ENCODE assay signal across 24 mouse cellular contexts in the genomic region with DNA sequence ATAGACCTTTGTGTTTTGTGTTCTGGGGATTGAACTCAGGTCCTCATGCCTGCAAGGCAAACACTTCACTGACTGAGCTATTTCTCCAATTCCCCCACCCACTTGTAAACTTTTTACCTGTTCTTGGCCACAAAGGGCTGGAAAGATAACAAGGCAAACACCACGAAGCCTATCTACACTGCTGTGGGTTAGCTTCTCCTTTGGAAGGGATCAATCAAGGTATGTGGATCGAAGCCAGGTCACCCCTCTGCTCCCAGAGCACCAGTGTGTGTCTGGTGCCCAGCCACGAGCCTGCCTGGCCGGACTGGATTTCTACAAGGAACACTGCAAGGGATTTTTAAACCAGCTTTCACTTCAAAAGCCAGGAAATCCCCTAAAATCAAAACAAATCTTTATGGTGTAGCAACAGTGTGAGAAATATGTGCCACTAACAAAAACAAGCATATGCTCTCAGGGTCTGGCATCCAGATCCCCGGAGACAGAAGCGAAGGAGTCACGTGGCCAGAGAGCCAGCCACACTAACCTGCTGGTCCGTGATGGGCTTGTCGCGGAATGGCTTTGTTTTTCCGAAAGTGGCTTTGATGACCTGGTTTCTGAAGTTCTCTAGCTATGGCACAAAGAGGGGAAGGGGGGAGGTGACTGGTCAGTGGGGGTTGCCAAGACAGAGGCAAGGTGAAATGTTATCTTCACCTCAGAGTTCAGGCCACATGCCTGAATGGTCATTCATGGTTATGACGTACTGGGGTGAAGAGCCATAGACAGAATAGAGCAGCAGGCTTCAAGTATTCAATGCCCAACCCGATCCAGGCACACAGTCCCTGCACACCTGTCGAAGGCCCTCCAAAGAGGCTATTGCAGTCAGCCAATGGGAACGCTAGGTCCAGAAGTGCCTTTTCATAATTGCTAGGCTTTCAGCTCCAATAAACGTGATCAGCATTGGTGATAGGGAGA. TPM values are rescaled to one million over a fixed set of nuclear protein-coding genes. Genes with fewer than 3 reads are reported as not detected.
A peak's percentile ranks its signal among the peaks of the same experiment; 100 is the strongest.
DNase-seq lines count a peak whose midpoint lies in the region; ATAC-seq and TF ChIP-seq lines count a peak whose summit lies in the region.
"Had no signal": no experiment of that assay in that cellular context is flagged by ENCODE, and none has a peak within 500 bp of the region (broad histone marks: within the 10 kb centered on the region; RNA-seq: fewer than 3 reads in every experiment).

No protein-coding gene starts in this region.

- peak; percentile 59 for TF ChIP-seq EP300 in CH12.LX (IDR thresholded peaks at IDR 0.05; ENCODE audit: low read length)
- TF ChIP-seq EP300 in lung, postnatal 0 days (IDR thresholded peaks at IDR 0.05), result no peak

- WGBS in forebrain, postnatal 0 days, result 58% methylated on average over 16 of the region's 16 CpGs
- 82% methylated on average over 16 of the region's 16 CpGs for WGBS in forebrain, embryonic 12.5 days
- WGBS in liver, adult 2 months, result 32% methylated on average over 16 of the region's 16 CpGs
- WGBS in lung, postnatal 0 days, result 33% methylated on average over 16 of the region's 16 CpGs
- 57% methylated on average over 16 of the region's 16 CpGs for WGBS in cerebellum, adult 2 months

- TF ChIP-seq POLR2A in liver, adult 2 months (IDR thresholded peaks at IDR 0.05; ENCODE audit: extremely low read depth, insufficient read depth, low read length), result no peak
- no peak for TF ChIP-seq POLR2A in CH12.LX (IDR thresholded peaks at IDR 0.05; ENCODE audit: low read depth, low read length)
- TF ChIP-seq POLR2A in cerebellum, adult 2 months (IDR thresholded peaks at IDR 0.05; ENCODE audit: borderline replicate concordance, insufficient read depth, low read length), result no peak

- H3K4me3 ChIP-seq in forebrain, postnatal 0 days (ENCODE audit: low read depth, low read length), result no peak overlapping the region
- no peak overlapping the region for H3K4me3 ChIP-seq in forebrain, embryonic 12.5 days (replicated peaks)
- H3K4me3 ChIP-seq in liver, adult 2 months (ENCODE audit: insufficient read depth, low read depth, low read length), result no peak overlapping the region
- H3K4me3 ChIP-seq in CH12.LX (replicated peaks in 1 of 3; ENCODE audit: low read depth in 2 of 3, low read length in 2 of 3, poor library complexity in 1 of 3), result no peak overlapping the region
- H3K4me3 ChIP-seq in lung, postnatal 0 days (ENCODE audit: low read depth, low read length), result no peak overlapping the region
- H3K4me3 ChIP-seq in cerebellum, adult 2 months (replicated peaks; ENCODE audit: insufficient read depth, low read depth, low read length), result no peak overlapping the region
- H3K4me3 ChIP-seq: forebrain, embryonic 13.5 days; heart, embryonic 15.5 days; limb, embryonic 12.5 days; liver, embryonic 15.5 days; midbrain, embryonic 13.5 days; neural tube, embryonic 15.5 days; stomach, embryonic 15.5 days had no signal

- no peaks in the 10 kb centered on the region for H3K27me3 ChIP-seq in forebrain, postnatal 0 days (ENCODE audit: insufficient read depth, low read length)
- H3K27me3 ChIP-seq in forebrain, embryonic 12.5 days, result peaks cover 3% of the 10 kb centered on the region; the same call in 1 of the 2 replicates
- no peaks in the 10 kb centered on the region for H3K27me3 ChIP-seq in liver, adult 2 months (ENCODE audit: control insufficient read depth, insufficient read depth, low read length)
- no peaks in the 10 kb centered on the region for H3K27me3 ChIP-seq in CH12.LX (replicated peaks)
- no peaks in the 10 kb centered on the region for H3K27me3 ChIP-seq in lung, postnatal 0 days (replicated peaks; ENCODE audit: insufficient read depth, low read length)
- no peaks in the 10 kb centered on the region for H3K27me3 ChIP-seq in cerebellum, adult 2 months (ENCODE audit: control insufficient read depth, insufficient read depth, low read length)
- H3K27me3 ChIP-seq: forebrain, embryonic 13.5 days; heart, embryonic 15.5 days; midbrain, embryonic 13.5 days; neural tube, embryonic 15.5 days; stomach, embryonic 15.5 days had no signal

- no peak for TF ChIP-seq RAD21 in CH12.LX (IDR thresholded peaks at IDR 0.05; ENCODE audit: low read depth, low read length)

- H3K9me3 ChIP-seq in forebrain, postnatal 0 days (ENCODE audit: low read length), result no peaks in the 10 kb centered on the region
- no peaks in the 10 kb centered on the region for H3K9me3 ChIP-seq in forebrain, embryonic 12.5 days
- H3K9me3 ChIP-seq in CH12.LX (replicated peaks; ENCODE audit: low read length), result no peaks in the 10 kb centered on the region
- no peaks in the 10 kb centered on the region for H3K9me3 ChIP-seq in lung, postnatal 0 days (ENCODE audit: low read length)
- H3K9me3 ChIP-seq: forebrain, embryonic 13.5 days; heart, embryonic 15.5 days; limb, embryonic 12.5 days; liver, embryonic 15.5 days; midbrain, embryonic 13.5 days; neural tube, embryonic 15.5 days; stomach, embryonic 15.5 days had no signal

- dilution Hi-C loops in CH12.LX (cut with MboI; ENCODE audit: extremely low pct_ligation_motif_present, extremely low pct_unique_long_range_greater_than_20kb, low sequenced_read_pairs), result no loop called here

- ATAC-seq in forebrain, postnatal 0 days, result peak; percentile 66
- no peak for ATAC-seq in forebrain, embryonic 12.5 days (ENCODE audit: low FRiP score)
- peak; percentile 39 for ATAC-seq in lung, postnatal 0 days
- ATAC-seq: forebrain, embryonic 13.5 days; inflammation-experienced regulatory T-cells, adult 6 months; midbrain, embryonic 13.5 days had no signal

- H3K4me1 ChIP-seq in forebrain, postnatal 0 days (ENCODE audit: insufficient read depth), result 0 out of 2 replicates have a peak, but pooled peaks cover 4% of the 10 kb centered on the region
- peaks cover 8% of the 10 kb centered on the region; the same call in 1 of the 2 replicates for H3K4me1 ChIP-seq in forebrain, embryonic 12.5 days
- H3K4me1 ChIP-seq in liver, adult 2 months (ENCODE audit: control insufficient read depth, insufficient read depth, low read length), result peaks cover 22% of the 10 kb centered on the region
- H3K4me1 ChIP-seq in CH12.LX (ENCODE audit: control insufficient read depth in 1 of 2, insufficient read depth in 2 of 2), result peaks cover 42 to 72% of the 10 kb centered on the region in 2 experiments
- H3K4me1 ChIP-seq in lung, postnatal 0 days (ENCODE audit: insufficient read depth, low read depth, low read length), result peaks cover 3% of the 10 kb centered on the region; the same call in 1 of the 2 replicates
- H3K4me1 ChIP-seq in cerebellum, adult 2 months (ENCODE audit: control insufficient read depth, insufficient read depth, low read length), result no peaks in the 10 kb centered on the region

- H3K4me2 ChIP-seq in forebrain, postnatal 0 days (ENCODE audit: low read depth), result no peak overlapping the region
- no peak overlapping the region for H3K4me2 ChIP-seq in forebrain, embryonic 12.5 days
- H3K4me2 ChIP-seq in CH12.LX (ENCODE audit: insufficient read depth, low read depth, poor library complexity, severe bottlenecking), result peak overlapping the region; percentile 26
- H3K4me2 ChIP-seq in lung, postnatal 0 days (replicated peaks; ENCODE audit: low read depth, low read length), result no peak overlapping the region
- H3K4me2 ChIP-seq: forebrain, embryonic 13.5 days; heart, embryonic 15.5 days; limb, embryonic 12.5 days; liver, embryonic 15.5 days; midbrain, embryonic 13.5 days; neural tube, embryonic 15.5 days; stomach, embryonic 15.5 days had no signal

- peak; percentile 70 for DNase-seq in forebrain, postnatal 0 days
- peak; percentile 97 for DNase-seq in liver, adult 2 months (ENCODE audit: extremely low read depth, low read depth, low spot score)
- no peak for DNase-seq in liver
- no peak for DNase-seq in CH12.LX (ENCODE audit: extremely low read depth)
- DNase-seq in lung, postnatal 0 days (ENCODE audit: low spot score), result peak; percentile 60
- DNase-seq in cerebellum, adult 2 months, result no peak
- no peak for DNase-seq in urinary bladder, postnatal 10 days (ENCODE audit: low spot score)
- DNase-seq: cerebellum, adult 9-11 months; gastrocnemius, postnatal 25 days; kidney, postnatal 36 days; right cerebral cortex, postnatal 25 days; thymus, adult 18-20 months; thymus, postnatal 4 days had no signal

- H3K27ac ChIP-seq in forebrain, postnatal 0 days (ENCODE audit: low read depth, low read length), result no peak overlapping the region
- no peak overlapping the region for H3K27ac ChIP-seq in forebrain, embryonic 12.5 days
- peak overlapping the region; percentile 78 for H3K27ac ChIP-seq in liver, adult 2 months (replicated peaks; ENCODE audit: insufficient read depth, low read depth, low read length)
- H3K27ac ChIP-seq in CH12.LX (ENCODE audit: insufficient read depth, low read depth), result peak overlapping the region; percentile 21; the same call in 1 of the 2 replicates
- H3K27ac ChIP-seq in lung, postnatal 0 days (ENCODE audit: low read length), result peak overlapping the region; percentile 43
- no peak overlapping the region for H3K27ac ChIP-seq in cerebellum, adult 2 months (ENCODE audit: insufficient read depth, low read length)
- H3K27ac ChIP-seq: forebrain, embryonic 13.5 days; heart, embryonic 15.5 days; limb, embryonic 12.5 days; liver, embryonic 15.5 days; midbrain, embryonic 13.5 days; neural tube, embryonic 15.5 days; stomach, embryonic 15.5 days had no signal

- no peak overlapping the region for H3K9ac ChIP-seq in forebrain, postnatal 0 days
- no peak overlapping the region for H3K9ac ChIP-seq in forebrain, embryonic 12.5 days
- H3K9ac ChIP-seq in liver, adult 2 months (ENCODE audit: low read depth, low read length), result peak overlapping the region; percentile 26; the same call in 1 of the 2 replicates
- no peak overlapping the region for H3K9ac ChIP-seq in CH12.LX (ENCODE audit: insufficient read depth, low read depth)
- H3K9ac ChIP-seq in lung, postnatal 0 days (replicated peaks; ENCODE audit: low read depth), result no peak overlapping the region
- H3K9ac ChIP-seq: forebrain, embryonic 13.5 days; heart, embryonic 15.5 days; limb, embryonic 12.5 days; liver, embryonic 15.5 days; midbrain, embryonic 13.5 days; neural tube, embryonic 15.5 days; stomach, embryonic 15.5 days had no signal

- no peaks in the 10 kb centered on the region for H3K79me2 ChIP-seq in liver, adult 2 months (ENCODE audit: control insufficient read depth, insufficient read depth, low read length)
- no peaks in the 10 kb centered on the region for H3K79me2 ChIP-seq in CH12.LX (replicated peaks; ENCODE audit: control insufficient read depth, extremely low read depth, insufficient read depth, poor library complexity, severe bottlenecking)

- no peaks in the 10 kb centered on the region for H3K36me3 ChIP-seq in forebrain, postnatal 0 days (ENCODE audit: insufficient read depth)
- H3K36me3 ChIP-seq in forebrain, embryonic 12.5 days (replicated peaks), result no peaks in the 10 kb centered on the region
- no peaks in the 10 kb centered on the region for H3K36me3 ChIP-seq in liver, adult 2 months (ENCODE audit: control insufficient read depth, insufficient read depth, low read length)
- peaks cover 0 to 12% of the 10 kb centered on the region in 2 experiments for H3K36me3 ChIP-seq in CH12.LX (replicated peaks in 1 of 2; ENCODE audit: control insufficient read depth in 1 of 2, insufficient read depth in 1 of 2, low read length in 1 of 2)
- no peaks in the 10 kb centered on the region for H3K36me3 ChIP-seq in lung, postnatal 0 days (ENCODE audit: insufficient read depth, low read length)
- H3K36me3 ChIP-seq: heart, embryonic 15.5 days; limb, embryonic 12.5 days; liver, embryonic 15.5 days; midbrain, embryonic 13.5 days; neural tube, embryonic 15.5 days; stomach, embryonic 15.5 days had no signal

- in situ Hi-C loops in CH12.LX (cut with MboI; ENCODE audit: low pct_ligation_motif_present, low pct_unique_long_range_greater_than_20kb, low sequenced_read_pairs), result loop anchor here (5.0 to 25.0 kb wide), 3 partner anchors 93 to 543 kb away; a partner anchor contains a TSS

- no peak for TF ChIP-seq CTCF in forebrain, postnatal 0 days (IDR thresholded peaks at IDR 0.05; ENCODE audit: low read depth)
- no peak for TF ChIP-seq CTCF in liver, adult 2 months (IDR thresholded peaks at IDR 0.05; ENCODE audit: low read depth, low read length)
- TF ChIP-seq CTCF in CH12.LX (conservative IDR thresholded peaks at IDR 0.05 in 1 of 2, IDR thresholded peaks at IDR 0.05 in 1 of 2; ENCODE audit: low read depth in 2 of 2, low read length in 2 of 2), result no peak
- no peak for TF ChIP-seq CTCF in lung, postnatal 0 days (IDR thresholded peaks at IDR 0.05)
- no peak for TF ChIP-seq CTCF in cerebellum, adult 2 months (IDR thresholded peaks at IDR 0.05; ENCODE audit: borderline replicate concordance, insufficient read depth, low read depth, low read length)

RNA-seq across cellular contexts. Expression of a gene that starts 59.8 kb away (rescaled TPM):
- total RNA-seq in forebrain, postnatal 0 days (2014; rRNA removed), result 2.0 and 3.9 TPM in 2 replicates
- polyA plus RNA-seq in forebrain, postnatal 0 days (2015; fragmentation: Nextera tagmentation; extraction: Ambion mirVana), result 3.5 and 4.6 TPM in 2 replicates
- 1.1 and 1.6 TPM in 2 replicates for polyA plus RNA-seq in forebrain, embryonic 12.5 days (2016; fragmentation: Nextera tagmentation; extraction: Ambion mirVana)
- 0.40 and 2.4 TPM in 2 replicates for total RNA-seq in liver, adult 2 months (2014; rRNA removed)
- 0.06 and 0.41 TPM in 2 replicates for polyA plus RNA-seq in liver, adult 2 months (2012; rRNA removed)
- total RNA-seq in CH12.LX (2012; rRNA removed), result 3.8 and 4.8 TPM in 2 replicates
- 5.3 and 5.5 TPM in 2 replicates for total RNA-seq in CH12.LX (2014; rRNA removed)
- polyA plus RNA-seq in CH12.LX (2012; ENCODE audit: insufficient read length, low read depth), result 8.6 and 10.1 TPM in 2 replicates
- 6.5 and 8.3 TPM in 2 replicates for polyA plus RNA-seq in lung, postnatal 0 days (2015; fragmentation: Nextera tagmentation; extraction: Ambion mirVana)
- 2.1 and 3.4 TPM in 2 replicates for polyA plus RNA-seq in cerebellum, adult 2 months (2012; rRNA removed)
- total RNA-seq: hematopoietic stem cell, adult 5-6 weeks; megakaryocyte, adult 5-6 weeks had no signal

Comparison
In these comparisons a context has a peak if more than half of its experiments do, and no peak if none do; other contexts are left out.
1. DNase-seq: peak in forebrain, postnatal 0 days (single experiment), liver, adult 2 months (single experiment) and lung, postnatal 0 days (single experiment); none in liver (single experiment), CH12.LX (single experiment), cerebellum, adult 2 months (0 of 2) and urinary bladder, postnatal 10 days (single experiment).
2. H3K27ac ChIP-seq: peak in liver, adult 2 months (single experiment), CH12.LX (single experiment) and lung, postnatal 0 days (single experiment); none in forebrain, postnatal 0 days (single experiment), forebrain, embryonic 12.5 days (single experiment) and cerebellum, adult 2 months (single experiment).